Mouse (Mus musculus): ENCODE data around the gene Gm45062.

DNA sequence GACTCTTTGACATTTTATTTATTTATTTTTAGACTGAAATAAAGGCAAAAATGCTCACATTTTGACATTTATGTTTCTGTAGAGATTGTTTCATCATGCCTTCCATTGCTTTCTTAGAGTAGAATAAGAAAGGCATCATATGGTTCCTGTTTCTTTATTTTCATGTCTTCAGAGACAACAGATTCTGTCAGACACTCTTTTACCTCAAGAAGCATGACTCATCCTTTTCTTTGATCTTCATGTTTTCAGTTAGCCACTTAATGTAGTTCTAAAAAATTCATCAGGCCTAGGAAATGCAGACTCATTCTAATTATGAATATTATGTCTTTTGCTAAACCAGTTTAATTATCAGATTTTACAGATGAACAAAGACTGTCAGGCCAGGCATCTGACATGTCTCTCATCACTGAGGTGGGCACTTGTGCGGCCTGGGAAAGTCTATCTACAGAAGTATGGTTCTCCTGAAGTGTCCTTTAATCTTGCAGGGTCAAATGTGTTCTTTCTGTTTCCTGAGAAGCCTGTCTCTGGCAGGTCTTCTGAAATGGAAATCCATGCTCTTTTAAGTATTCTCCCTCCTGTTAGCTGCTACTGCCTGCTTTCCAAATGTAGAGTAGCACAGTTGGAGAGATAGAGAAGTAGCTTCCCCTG lies 230.8 kb downstream of the Gm45062 start:
- no peak for TF ChIP-seq CTCF (IDR thresholded peaks at IDR 0.05; ENCODE audit: low read depth)
- TF ChIP-seq EP300 (IDR thresholded peaks at IDR 0.05; ENCODE audit: low read depth): no peak
